Mouse (Mus musculus) urinary bladder, adult 18-20 months (tissue): ENCODE data around the gene Ube2ql1.

Experiments
- DNase-seq, 2 experiments: peaks; one replicate each; pipeline ENCODE4 v3.0.0; 2022; ENCODE audit warnings: low spot score in 2 of 2, mixed read lengths in 2 of 2

Ube2ql1 gene

DNA sequence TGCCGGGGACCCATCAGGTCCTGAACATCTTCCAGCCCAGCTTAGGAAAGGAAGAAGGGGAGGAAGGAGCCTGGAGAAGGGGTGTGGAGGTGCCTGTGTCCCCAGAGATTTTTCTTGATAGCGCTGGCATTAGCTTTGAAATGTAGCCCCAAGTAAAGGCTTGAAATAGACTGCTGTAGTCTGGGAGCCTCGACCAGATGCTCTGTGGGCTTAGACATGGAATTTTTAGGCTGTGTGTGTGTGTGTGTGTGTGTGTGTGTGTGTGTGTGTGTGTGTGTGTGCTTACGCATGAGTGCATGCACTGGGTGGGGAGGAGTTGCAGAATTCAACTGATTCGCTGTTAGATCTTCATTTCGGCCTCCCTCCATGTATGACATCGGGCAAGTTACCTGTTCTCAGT is 31.5 kb downstream of the Ube2ql1 start:
- DNase-seq = no peak

DNA sequence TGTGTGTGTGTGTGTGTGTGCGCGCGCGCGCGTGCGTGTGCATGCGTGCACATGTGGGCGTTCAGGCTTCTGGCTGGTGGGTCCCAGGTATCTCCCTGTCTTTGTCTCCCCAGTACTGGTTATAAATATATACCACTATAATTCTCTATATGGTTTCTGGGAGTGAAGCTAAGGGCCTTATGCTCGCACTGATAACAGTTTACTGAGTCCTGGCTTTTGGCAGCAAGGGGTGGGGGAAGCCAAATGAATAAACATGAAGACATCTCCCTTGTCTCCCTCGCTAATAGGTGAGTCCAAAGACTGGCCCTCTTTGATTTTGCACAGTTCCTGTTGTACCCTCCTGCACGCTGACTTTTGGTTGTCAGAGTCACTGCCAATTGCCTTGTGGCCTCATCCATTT is 32.2 kb downstream of the Ube2ql1 start:
- DNase-seq = no peak

DNA sequence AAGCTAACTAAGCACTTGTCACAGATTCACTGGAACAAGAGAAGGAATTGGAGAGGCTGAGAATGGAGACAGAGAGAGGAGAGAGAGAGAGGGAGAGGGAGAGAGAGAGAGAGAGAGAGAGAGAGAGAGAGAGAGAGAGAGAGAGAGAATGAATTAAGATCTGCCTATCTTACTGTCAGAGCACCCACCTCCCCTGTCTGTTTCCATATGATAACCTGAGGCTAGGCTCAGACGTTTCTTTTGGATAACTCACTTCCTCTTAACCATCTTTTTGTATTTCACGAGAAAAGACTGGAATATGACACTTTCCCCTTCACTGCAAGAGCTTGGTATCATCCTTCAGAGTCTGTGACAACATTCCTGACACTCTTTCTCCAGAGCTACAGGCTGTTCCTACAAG is 32.8 kb downstream of the Ube2ql1 start:
- DNase-seq = no peak

DNA sequence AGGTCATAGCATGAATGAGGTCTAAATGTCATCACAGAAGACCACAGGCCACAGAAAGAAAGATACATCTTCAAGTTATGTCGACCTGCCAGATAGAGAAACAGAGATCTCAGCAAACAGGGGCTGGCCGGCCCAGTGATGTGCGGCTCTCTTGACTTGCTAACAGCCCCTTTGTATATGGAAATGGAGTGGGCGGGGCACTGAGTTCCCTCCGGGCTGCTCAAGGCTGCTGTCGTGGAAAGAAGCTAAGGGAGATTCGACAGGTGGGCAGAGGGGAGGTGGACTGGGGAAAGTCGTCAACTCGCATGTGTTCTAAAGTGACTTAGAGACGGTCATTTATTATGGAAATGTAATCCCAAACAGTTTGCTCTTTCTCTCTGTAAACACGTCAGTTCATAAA is 36.2 kb downstream of the Ube2ql1 start:
- DNase-seq = no peak

DNA sequence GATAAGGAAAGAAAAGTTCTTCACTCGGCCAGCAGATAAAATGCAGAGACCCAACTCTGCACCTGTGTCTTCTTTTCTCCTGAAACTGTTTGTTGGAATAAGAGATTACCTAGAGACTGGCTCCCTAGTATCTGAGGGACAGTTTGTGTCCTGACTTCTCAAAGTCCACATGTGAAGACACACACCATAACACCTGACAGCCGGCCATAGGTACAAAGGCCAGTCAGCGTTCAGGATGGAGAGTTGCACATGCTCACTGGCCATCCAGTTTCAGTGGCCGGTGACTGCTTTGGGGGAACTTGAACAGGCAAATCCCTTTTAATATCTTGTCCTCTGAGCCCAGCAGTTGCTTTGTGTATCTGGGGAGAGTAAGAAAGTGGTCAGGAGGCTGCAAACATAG is 38.3 kb downstream of the Ube2ql1 start:
- no peak for DNase-seq

DNA sequence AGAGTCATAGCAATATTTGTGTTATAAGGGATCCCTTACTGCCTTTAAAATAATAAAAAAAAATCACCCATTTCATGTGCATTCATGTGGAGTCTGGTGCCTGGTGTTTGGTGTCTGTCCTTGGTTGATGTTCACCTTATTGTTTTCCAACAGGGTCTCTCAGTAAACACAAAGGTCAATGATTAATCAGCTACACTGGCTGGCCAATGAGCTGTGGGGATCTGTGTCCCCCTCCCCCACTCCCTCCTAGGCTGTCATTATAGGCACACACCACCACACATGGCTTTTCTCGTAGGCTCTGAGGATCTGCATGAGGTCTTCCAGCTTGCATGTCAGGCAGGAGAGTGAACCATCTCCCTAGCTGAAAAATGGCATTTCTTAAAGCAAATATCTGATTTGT is 38.9 kb downstream of the Ube2ql1 start:
- no peak for DNase-seq

DNA sequence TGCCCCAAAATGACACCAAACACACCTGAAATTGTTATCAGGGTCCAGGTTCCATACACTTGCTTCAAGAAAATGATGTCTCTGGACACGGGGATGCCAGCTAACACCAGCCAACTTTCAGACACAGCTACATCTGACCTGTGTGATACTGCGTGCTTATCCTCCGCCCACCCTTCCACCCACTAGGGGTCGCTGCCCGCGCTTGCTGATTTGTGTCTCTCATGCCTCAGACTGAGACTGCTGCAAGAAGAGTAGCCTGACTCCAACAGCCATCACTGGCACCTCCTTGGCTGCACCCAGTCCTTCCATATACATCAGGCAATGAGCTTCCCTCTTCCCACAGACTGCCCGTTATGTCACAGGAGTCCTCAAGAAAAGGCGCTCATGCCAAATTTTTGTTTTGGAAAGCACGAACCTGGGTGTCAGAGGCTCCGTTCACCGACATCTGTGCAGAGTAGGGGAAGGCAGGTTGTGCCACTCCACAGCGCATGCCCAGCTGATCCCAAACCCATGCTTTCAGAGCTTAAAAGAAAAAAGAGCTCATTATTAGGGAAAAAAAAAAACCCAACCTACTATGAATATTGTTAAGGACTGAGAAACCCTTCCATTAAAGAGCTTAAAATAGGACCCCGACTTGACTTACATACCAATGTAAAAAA is 43.2 kb downstream of the Ube2ql1 start:
- peak in 1 of 2 experiments; percentile 20 for DNase-seq

DNA sequence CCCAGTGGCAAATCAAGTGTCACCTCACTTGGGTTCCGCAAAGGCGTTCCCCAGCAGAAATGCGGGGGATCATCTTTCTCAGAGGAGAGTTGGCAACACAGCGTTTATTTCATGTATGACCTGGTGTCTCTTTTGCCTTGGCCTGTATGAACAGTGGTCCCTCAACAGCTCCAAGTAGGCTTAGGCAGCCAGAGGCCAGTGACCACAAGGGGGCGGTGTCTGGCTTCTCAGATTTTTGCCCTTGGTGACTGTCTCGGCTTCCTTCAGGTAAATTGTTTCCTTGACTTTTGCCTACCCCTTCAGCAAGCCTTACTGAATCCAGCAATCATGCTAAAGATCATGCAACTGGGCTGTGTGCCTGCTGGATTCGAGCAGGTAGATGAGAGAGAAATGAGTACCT is 48.6 kb downstream of the Ube2ql1 start:
- DNase-seq = peak in 1 of 2 experiments; percentile 36

DNA sequence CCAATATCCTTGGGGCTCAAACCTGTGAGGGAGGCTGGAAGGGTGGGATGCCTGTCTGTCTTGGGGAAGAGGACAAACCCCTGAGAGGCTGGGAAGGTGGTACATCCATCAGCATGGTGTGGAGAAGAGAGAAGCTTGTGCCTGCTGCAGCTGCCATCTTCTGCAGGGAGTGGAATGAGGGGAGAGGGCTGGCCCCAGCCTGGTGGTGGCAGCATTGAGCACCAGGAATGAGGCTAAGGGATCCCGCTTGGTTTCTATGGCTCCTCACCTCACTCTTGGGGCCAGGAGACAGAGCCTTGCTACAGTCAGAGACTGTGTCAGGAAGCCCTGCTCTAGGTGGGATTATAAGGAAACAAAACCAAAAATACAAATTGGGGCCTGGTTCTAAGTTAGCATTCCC is 52.7 kb downstream of the Ube2ql1 start:
- DNase-seq = no peak

DNA sequence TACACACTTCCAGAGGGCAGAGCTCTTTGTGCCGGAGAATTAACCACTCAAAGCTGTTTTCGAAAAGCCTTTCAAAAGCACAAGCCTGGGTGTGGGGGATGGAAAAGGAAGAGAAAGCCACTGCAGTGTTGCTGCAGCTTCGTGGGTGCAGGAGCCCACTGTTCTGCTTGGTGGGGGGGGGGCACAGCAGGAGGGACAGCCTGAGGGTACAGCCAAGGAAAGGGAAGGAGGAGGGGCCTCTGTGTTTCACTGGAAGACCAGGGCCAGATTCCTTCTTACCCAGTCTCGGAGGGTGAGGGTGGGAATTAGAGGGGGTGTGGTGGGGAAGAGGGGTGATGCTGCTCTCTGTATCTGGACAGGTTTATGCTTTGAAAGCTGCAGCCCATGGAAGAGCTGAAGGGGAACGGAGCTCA is 54.3 kb downstream of the Ube2ql1 start:
- no peak for DNase-seq

DNA sequence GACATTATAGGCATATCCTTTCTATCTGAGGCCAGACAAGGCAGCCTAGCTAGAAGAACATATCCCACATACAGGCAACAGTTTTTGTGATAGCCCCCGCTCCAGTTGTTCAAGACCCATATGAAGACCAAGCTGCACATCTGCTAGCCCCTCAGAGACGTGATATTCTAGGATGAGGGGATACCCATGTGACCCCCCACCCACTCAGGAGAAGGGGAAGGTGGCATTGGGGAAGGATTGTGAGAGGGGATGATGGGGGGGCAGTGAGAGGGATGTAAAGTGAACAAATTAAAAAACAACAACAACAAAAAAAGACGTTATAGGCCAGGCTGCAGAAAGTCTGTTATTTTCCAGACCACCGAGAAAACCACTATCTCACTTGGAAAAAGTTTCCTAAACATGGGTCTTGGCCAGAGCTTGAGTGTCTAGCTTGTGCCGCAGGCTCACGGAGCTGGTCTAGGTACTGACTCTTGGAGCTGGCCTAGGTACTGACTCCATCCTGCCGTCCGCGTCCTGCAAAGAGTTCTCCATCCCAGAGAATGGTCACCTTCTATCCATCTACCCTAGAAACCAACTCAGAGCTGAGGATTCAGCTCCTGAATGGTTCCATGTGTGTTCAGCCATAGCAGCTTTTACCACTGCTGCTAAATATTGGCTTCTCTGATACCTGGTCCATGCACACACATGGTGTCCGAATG is 65.6 kb downstream of the Ube2ql1 start:
- DNase-seq = no peak

DNA sequence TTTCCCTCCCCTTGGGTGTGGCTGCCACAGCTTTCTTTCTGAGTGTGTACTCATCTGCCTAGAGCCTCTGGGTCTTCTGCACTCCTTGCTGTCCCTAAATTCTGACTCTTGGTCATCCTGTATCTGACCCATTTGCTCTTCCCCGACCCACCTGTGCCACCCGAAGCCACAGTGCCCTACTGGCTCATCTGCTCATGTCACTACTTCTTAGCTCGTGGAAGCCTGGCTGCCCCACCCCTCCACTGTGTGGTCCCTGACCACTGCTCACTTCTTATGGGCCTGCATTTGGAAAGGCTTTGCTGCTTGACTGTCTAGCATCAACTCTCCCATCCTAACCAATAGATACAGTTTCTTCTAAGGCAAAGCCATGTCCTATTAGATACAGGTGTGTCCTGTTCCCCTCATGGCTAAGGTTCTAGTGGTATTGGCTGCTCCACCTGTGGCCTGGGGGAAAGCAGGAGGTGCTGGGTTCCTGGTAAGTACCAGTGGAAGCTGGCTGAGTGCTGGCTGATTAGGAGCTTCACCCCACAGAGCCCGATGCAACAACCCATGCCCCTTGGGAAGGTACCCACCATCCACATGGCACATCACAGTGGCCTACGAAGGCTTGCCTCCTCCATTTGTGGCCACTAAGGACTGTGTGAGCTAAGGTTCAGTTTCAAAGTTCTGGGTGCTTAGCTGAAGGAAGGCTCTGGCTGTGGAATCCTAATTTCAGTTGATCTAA is 66.3 kb downstream of the Ube2ql1 start:
- no peak for DNase-seq

DNA sequence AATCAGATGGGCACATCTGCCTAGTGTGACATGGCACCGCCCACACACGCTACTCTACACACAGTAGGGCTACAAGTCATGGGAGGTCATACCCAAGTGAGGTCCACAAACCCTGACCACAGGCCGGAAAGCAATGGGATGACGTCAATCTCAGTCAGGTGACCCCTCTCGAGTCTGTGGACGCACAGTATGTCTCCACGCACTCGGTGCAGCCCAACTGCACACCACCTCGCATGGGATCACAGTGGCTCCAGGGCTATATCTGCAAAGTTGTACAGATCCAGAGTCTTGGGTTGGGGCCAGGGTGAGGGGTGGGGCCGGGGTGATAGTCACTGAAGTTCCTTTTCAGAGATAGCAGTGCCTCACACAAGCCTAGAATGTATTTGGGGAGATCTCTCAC is 67.1 kb downstream of the Ube2ql1 start:
- DNase-seq = no peak

DNA sequence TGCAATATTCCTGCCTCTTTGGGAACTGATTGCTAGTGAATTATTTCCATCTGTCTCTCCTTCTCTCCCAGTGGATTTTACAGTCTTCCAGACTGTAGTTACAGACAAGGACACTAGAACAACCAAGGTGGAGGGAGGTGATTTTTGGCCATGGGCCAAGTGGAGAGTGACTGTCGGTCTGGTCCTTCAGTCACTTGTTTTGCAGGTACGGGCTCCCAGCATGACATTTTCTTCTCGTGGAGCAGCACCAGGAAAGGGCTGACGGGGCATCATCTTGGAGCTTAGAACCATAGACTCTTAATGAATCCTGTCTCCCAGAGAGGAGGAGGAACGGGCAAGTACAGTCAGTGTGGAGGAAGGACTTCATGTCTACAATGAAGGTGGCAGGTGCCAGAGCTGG is 67.6 kb downstream of the Ube2ql1 start:
- no peak for DNase-seq

DNA sequence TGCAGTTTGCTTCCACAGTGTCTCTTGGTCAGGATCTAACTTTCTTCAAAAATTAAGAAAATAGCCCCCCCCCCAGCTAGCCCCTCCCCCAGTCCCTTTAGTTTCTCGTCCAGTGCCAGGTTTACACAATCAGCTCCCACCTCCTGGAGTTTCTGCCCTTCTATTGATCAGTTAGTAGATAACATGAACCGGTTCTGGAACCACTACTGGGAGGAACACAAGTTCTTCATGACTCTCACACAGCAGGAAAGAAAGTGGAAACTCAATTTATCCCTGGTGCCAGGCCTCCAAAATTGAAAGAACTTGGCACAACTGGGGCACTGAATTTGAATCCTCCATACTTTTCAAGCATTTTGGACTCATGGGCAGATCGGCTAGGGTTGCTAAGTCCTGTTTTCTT is 85.2 kb downstream of the Ube2ql1 start:
- no peak for DNase-seq
